Mouse (Mus musculus) ZHBTc4 (cell line): Measurements from ENCODE around the gene Rabl2.

Experiments used
- DNase-seq: peaks from one replicate; pipeline ENCODE4 v3.0.0-alpha.2; 2011; ENCODE audit warnings: low read depth, low spot score

Rabl2 gene

GRCm38 (mm10) chr15:89591723-89592455, at the start of gene Rabl2:
Rabl2 (minus strand) TSS chr15:89591923.
- peak; percentile 95 for DNase-seq

- peak; percentile 83 for DNase-seq
Observed at GRCm38 (mm10) chr15:89623626-89623959, 31.9 kb upstream of the Rabl2 start.

- no peak for DNase-seq
Observed at GRCm38 (mm10) chr15:89622959-89623625, 31.4 kb upstream of the Rabl2 start.

- peak; percentile 73 for DNase-seq
Observed at GRCm38 (mm10) chr15:89622312-89622958, 30.7 kb upstream of the Rabl2 start.

- DNase-seq, result no peak
Observed at GRCm38 (mm10) chr15:89607888-89608287, 16.2 kb upstream of the Rabl2 start.

- no peak for DNase-seq
Observed at GRCm38 (mm10) chr15:89607480-89607879, 15.8 kb upstream of the Rabl2 start.

- peak; percentile 23 for DNase-seq
Observed at GRCm38 (mm10) chr15:89605822-89606570, 14.3 kb upstream of the Rabl2 start.

- DNase-seq, result no peak
Observed at GRCm38 (mm10) chr15:89592548-89592947, 825 bp upstream of the Rabl2 start.

GRCm38 (mm10) chr15:89591317-89591716, 406 bp downstream of the Rabl2 start:
- no peak for DNase-seq

- DNase-seq, result no peak
Observed at GRCm38 (mm10) chr15:89589146-89589545, 2.6 kb downstream of the Rabl2 start.

GRCm38 (mm10) chr15:89585631-89586030, 6.1 kb downstream of the Rabl2 start:
- no peak for DNase-seq

GRCm38 (mm10) chr15:89585101-89585500, 6.6 kb downstream of the Rabl2 start:
- DNase-seq, result no peak

- no peak for DNase-seq
Observed at GRCm38 (mm10) chr15:89582494-89582893, 9.2 kb downstream of the Rabl2 start.

- no peak for DNase-seq
Observed at GRCm38 (mm10) chr15:89572147-89572546, 19.6 kb downstream of the Rabl2 start.

GRCm38 (mm10) chr15:89568114-89568513, 23.6 kb downstream of the Rabl2 start, which contains the start of gene Acr:
Acr (plus strand) TSS chr15:89568326.
- no peak for DNase-seq

- DNase-seq, result peak; percentile 35
Observed at GRCm38 (mm10) chr15:89559202-89559731, 32.5 kb downstream of the Rabl2 start.

- peak; percentile 60 for DNase-seq
Observed at GRCm38 (mm10) chr15:89557996-89558390, 33.7 kb downstream of the Rabl2 start.

GRCm38 (mm10) chr15:89557179-89557995, 34.3 kb downstream of the Rabl2 start:
- no peak for DNase-seq

- peak; percentile 69 for DNase-seq
Observed at GRCm38 (mm10) chr15:89556401-89557178, 35.1 kb downstream of the Rabl2 start.

- no peak for DNase-seq
Observed at GRCm38 (mm10) chr15:89555591-89555990, 36.1 kb downstream of the Rabl2 start.
